Mouse (Mus musculus) neural tube, embryonic 14.5 days (tissue): ENCODE results near the gene Plekha6. TPM values are rescaled to one million over a fixed set of nuclear protein-coding genes. Genes with fewer than 3 reads are reported as not detected.

ENCODE experiments used
- ATAC-seq: fragments of 200-750 bp; cut with Nextera tagmentation; 2 replicates; pipeline ENCODE4 v1.8.0; 2017; ENCODE audit warnings: low read depth, mild to moderate bottlenecking, moderate TSS enrichment, moderate library complexity
- H3K27ac ChIP-seq: fragments of 300-500 bp; sonication (generic); 2 replicates; pipeline ENCODE4 v1.5.1; 2014; ENCODE audit warnings: low read depth, mild to moderate bottlenecking, control low read depth, low read length, moderate library complexity, mixed read lengths
- H3K27me3 ChIP-seq: fragments of 300-500 bp; sonication (generic); 2 replicates; pipeline ENCODE4 v1.6.1; 2014; ENCODE audit warnings: low read length; ENCODE audit not compliant: control insufficient read depth, insufficient read depth
- H3K36me3 ChIP-seq: fragments of 300-500 bp; sonication (generic); 2 replicates; pipeline ENCODE4 v1.6.1; 2014; ENCODE audit warnings: low read length, mixed read lengths; ENCODE audit not compliant: control insufficient read depth, insufficient read depth
- H3K4me1 ChIP-seq: fragments of 300-500 bp; sonication (generic); 2 replicates; pipeline ENCODE4 v1.6.1; 2014; ENCODE audit warnings: low read length; ENCODE audit not compliant: control insufficient read depth, insufficient read depth
- H3K4me2 ChIP-seq: fragments of 300-500 bp; sonication (generic); 2 replicates; pipeline ENCODE4 v1.6.1; 2014; ENCODE audit warnings: mild to moderate bottlenecking, low read depth, low read length, control low read depth
- H3K4me3 ChIP-seq: fragments of 300-500 bp; sonication (generic); 2 replicates; pipeline ENCODE4 v1.5.1; 2014; ENCODE audit warnings: low read depth, low read length, control low read depth, mixed read lengths
- H3K9ac ChIP-seq: fragments of 300-500 bp; sonication (generic); replicated peaks from 2 replicates; pipeline ENCODE4 v1.6.1; 2014; ENCODE audit warnings: low read depth, mild to moderate bottlenecking, control low read depth, low read length, mixed read lengths
- H3K9me3 ChIP-seq: fragments of 300-500 bp; sonication (generic); 2 replicates; pipeline ENCODE4 v1.6.1; 2016; ENCODE audit warnings: low read length; ENCODE audit not compliant: control insufficient read depth
- WGBS: fragments of 180-500 bp; shearing (Covaris S2); extraction: QIAGEN DNeasy Blood & Tissue Kit; methylation state at CpG from one replicate; pipeline ENCODE4 v1.1.7; 2014; 5-methylcytosine and 5-hydroxymethylcytosine counted together
- polyA plus RNA-seq: library from polyadenylated mRNA; unstranded; fragments of >200 nt; fragmentation: Nextera tagmentation; extraction: Ambion mirVana; gene quantifications from 2 replicates; pipeline ENCODE4 v1.2.1, GENCODE M21; 2014

Plekha6 gene
- polyA plus RNA-seq, 1 experiment from 2014 or later = 27.9 TPM

- 58% methylated on average over 4 of the region's 4 CpGs for WGBS
- Histone ChIP-seq H3K4me1 (peaks cover 5% of the 10 kb centered on the region; the same call in 1 of the 2 replicates), H3K27ac (no peak overlapping the region), H3K9me3 (no peaks in the 10 kb centered on the region), H3K27me3 (no peaks in the 10 kb centered on the region), H3K9ac (no peak overlapping the region), H3K4me3 (no peak overlapping the region), H3K4me2 (no peak overlapping the region), H3K36me3 (no peaks in the 10 kb centered on the region)
- no peak for ATAC-seq
Measured at GRCm38 (mm10) chr1:133311240-133311639, 147.2 kb downstream of the Plekha6 start.

- Histone ChIP-seq H3K4me3 (no peak overlapping the region), H3K4me2 (no peak overlapping the region), H3K9ac (no peak overlapping the region), H3K36me3 (no peaks in the 10 kb centered on the region), H3K9me3 (no peaks in the 10 kb centered on the region), H3K27me3 (no peaks in the 10 kb centered on the region), H3K4me1 (peaks cover 4% of the 10 kb centered on the region; the same call in 1 of the 2 replicates), H3K27ac (no peak overlapping the region)
- 17% methylated on average over 10 of the region's 10 CpGs for WGBS
- peak; percentile 45; the same call in 1 of the 2 replicates for ATAC-seq
Measured at GRCm38 (mm10) chr1:133311946-133312345, 147.9 kb downstream of the Plekha6 start.

- H3K27me3 ChIP-seq = no peaks in the 10 kb centered on the region
- no peak for ATAC-seq
- H3K9ac ChIP-seq = no peak overlapping the region
- H3K27ac ChIP-seq = no peak overlapping the region
- H3K4me2 ChIP-seq = no peak overlapping the region
- H3K36me3 ChIP-seq = no peaks in the 10 kb centered on the region
- no peaks in the 10 kb centered on the region for H3K9me3 ChIP-seq
- 24% methylated on average over 8 of the region's 8 CpGs for WGBS
- no peak overlapping the region for H3K4me3 ChIP-seq
- H3K4me1 ChIP-seq = no peaks in the 10 kb centered on the region
Measured at GRCm38 (mm10) chr1:133314364-133314763, 150.4 kb downstream of the Plekha6 start.

GRCm38 (mm10) chr1:133315775-133316174 is 151.8 kb downstream of the Plekha6 start:
- no peak for ATAC-seq
- WGBS = 82% methylated on average over 6 of the region's 6 CpGs
- Histone ChIP-seq H3K9ac (no peak overlapping the region), H3K4me2 (no peak overlapping the region), H3K9me3 (no peaks in the 10 kb centered on the region), H3K27me3 (no peaks in the 10 kb centered on the region), H3K4me3 (no peak overlapping the region), H3K27ac (no peak overlapping the region), H3K36me3 (no peaks in the 10 kb centered on the region), H3K4me1 (no peaks in the 10 kb centered on the region)

GRCm38 (mm10) chr1:133316577-133316976 is 152.6 kb downstream of the Plekha6 start:
- no peaks in the 10 kb centered on the region for H3K27me3 ChIP-seq
- no peak for ATAC-seq
- no peak overlapping the region for H3K4me2 ChIP-seq
- H3K4me3 ChIP-seq = no peak overlapping the region
- no peaks in the 10 kb centered on the region for H3K36me3 ChIP-seq
- H3K9ac ChIP-seq = no peak overlapping the region
- no peaks in the 10 kb centered on the region for H3K4me1 ChIP-seq
- no peaks in the 10 kb centered on the region for H3K9me3 ChIP-seq
- 85% methylated on average over 4 of the region's 4 CpGs for WGBS
- H3K27ac ChIP-seq = no peak overlapping the region

GRCm38 (mm10) chr1:133317149-133317548 is 153.1 kb downstream of the Plekha6 start:
- no peaks in the 10 kb centered on the region for H3K4me1 ChIP-seq
- 88% methylated on average over 1 of the region's 1 CpGs for WGBS
- no peak overlapping the region for H3K9ac ChIP-seq
- no peak overlapping the region for H3K4me3 ChIP-seq
- no peaks in the 10 kb centered on the region for H3K36me3 ChIP-seq
- no peak for ATAC-seq
- H3K27ac ChIP-seq = no peak overlapping the region
- no peaks in the 10 kb centered on the region for H3K9me3 ChIP-seq
- H3K27me3 ChIP-seq = no peaks in the 10 kb centered on the region
- no peak overlapping the region for H3K4me2 ChIP-seq

- no peaks in the 10 kb centered on the region for H3K9me3 ChIP-seq
- H3K4me2 ChIP-seq = no peak within 1 kb of the TSS
- 79% methylated on average over 13 of the region's 13 CpGs for WGBS
- H3K4me3 ChIP-seq = no peak within 1 kb of the TSS
- no peak within 1 kb of the TSS for H3K9ac ChIP-seq
- H3K27me3 ChIP-seq = no peaks in the 10 kb centered on the region
- no peak for ATAC-seq
- no peaks in the 10 kb centered on the region for H3K4me1 ChIP-seq
- H3K36me3 ChIP-seq = no peaks in the 10 kb centered on the region
- no peak within 1 kb of the TSS for H3K27ac ChIP-seq
Measured at GRCm38 (mm10) chr1:133321267-133321925, 157.4 kb downstream of the Plekha6 start, which contains the start of gene Kiss1. Gene Kiss1 (plus strand): TSS chr1:133321875.

GRCm38 (mm10) chr1:133323333-133323732 is 159.3 kb downstream of the Plekha6 start:
- no peak overlapping the region for H3K9ac ChIP-seq
- H3K4me2 ChIP-seq = no peak overlapping the region
- 0 out of 2 replicates have a peak, but pooled peaks have one; percentile 31 for ATAC-seq
- H3K27me3 ChIP-seq = no peaks in the 10 kb centered on the region
- H3K9me3 ChIP-seq = no peaks in the 10 kb centered on the region
- no peaks in the 10 kb centered on the region for H3K36me3 ChIP-seq
- no peak overlapping the region for H3K4me3 ChIP-seq
- no peaks in the 10 kb centered on the region for H3K4me1 ChIP-seq
- 47% methylated on average over 5 of the region's 5 CpGs for WGBS
- H3K27ac ChIP-seq = no peak overlapping the region

- Histone ChIP-seq H3K36me3 (no peaks in the 10 kb centered on the region), H3K9me3 (no peaks in the 10 kb centered on the region)
- 82% methylated on average over 8 of the region's 8 CpGs for WGBS
Measured at GRCm38 (mm10) chr1:133325951-133326350, 161.9 kb downstream of the Plekha6 start.

More at GRCm38 (mm10) chr1:133325951-133326350, 161.9 kb downstream of the Plekha6 start:
- Histone ChIP-seq H3K27me3 (no peaks in the 10 kb centered on the region), H3K27ac (no peak overlapping the region), H3K4me1 (peaks cover 6% of the 10 kb centered on the region), H3K4me3 (no peak overlapping the region), H3K4me2 (no peak overlapping the region), H3K9ac (no peak overlapping the region)
- ATAC-seq = no peak
